Mouse (Mus musculus): ENCODE measurements around the gene Gm27021. TPM values are rescaled to one million over a fixed set of nuclear protein-coding genes. Genes with fewer than 3 reads are reported as not detected.

Gm27021 gene
- total RNA-seq, 2 experiments from 2014 or later: not detected

GRCm38 (mm10) chr8:120657415-120657814, 10.5 kb downstream of the Gm27021 start:
- ATAC-seq (replicated peaks; ENCODE audit: low FRiP score, low TSS enrichment, poor library complexity, severe bottlenecking): no peak

DNA sequence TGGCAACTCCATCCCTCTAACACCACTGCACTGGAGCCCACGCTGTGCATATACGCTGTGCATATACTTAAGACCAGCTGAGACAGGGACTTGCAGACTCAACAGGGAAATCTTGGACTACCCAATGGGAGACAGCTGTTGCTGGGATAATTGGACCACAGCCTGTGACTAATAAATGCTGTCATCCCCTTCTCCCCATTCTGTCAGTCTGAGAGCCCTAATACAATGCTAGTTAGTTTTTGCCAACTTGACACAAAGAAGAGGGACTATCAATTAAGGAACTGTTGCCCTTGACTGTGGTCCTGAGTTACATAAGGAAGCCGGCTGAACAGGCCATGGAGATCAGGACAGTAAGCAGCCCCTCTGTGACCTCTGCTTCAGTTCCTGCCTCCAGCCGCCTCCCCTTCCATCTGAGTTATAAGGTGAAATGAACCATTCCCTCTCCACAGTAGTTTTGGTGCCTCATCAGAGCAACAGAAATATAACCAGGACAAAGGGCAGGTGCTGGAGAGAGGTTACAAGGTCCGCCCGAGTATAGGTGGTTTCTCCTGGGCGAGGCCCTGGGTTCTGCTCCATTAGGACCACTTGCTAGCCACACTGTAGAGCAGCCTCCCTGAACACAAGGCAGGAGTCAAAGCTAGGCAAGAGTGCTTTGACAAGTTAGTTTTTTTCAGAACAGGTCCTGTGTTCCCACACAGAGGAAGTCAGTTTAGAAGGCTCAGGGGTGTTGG, 11.4 kb downstream of the Gm27021 start:
- no peak for ATAC-seq (replicated peaks; ENCODE audit: low FRiP score, low TSS enrichment, poor library complexity, severe bottlenecking)

- no peak for ATAC-seq (replicated peaks; ENCODE audit: low FRiP score, low TSS enrichment, poor library complexity, severe bottlenecking)
Observed at GRCm38 (mm10) chr8:120647532-120647931, 20.3 kb downstream of the Gm27021 start, which contains the start of gene 1190005I06Rik. Gene 1190005I06Rik (minus strand): TSS chr8:120647632.

DNA sequence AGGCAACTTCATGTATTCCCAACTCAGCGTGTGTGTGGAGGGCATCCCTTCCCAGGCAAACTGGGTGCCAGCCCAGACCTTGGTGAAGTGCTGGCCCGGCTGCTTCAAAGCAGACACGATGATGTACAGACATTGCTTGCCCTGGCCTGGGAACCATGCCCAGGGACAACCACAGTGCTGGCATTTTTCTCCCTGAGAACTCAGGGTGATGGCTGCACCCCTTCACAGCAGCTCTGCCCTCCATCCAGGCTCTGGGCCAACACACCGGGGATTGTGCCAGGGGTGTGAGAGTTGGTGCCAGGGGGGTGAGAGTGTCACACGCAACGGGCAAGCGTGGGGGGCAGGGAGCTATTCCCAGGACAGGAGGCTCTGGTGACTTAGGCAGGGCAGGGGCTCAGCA, 23.2 kb downstream of the Gm27021 start:
- no peak for ATAC-seq (replicated peaks; ENCODE audit: low FRiP score, low TSS enrichment, poor library complexity, severe bottlenecking)

DNA sequence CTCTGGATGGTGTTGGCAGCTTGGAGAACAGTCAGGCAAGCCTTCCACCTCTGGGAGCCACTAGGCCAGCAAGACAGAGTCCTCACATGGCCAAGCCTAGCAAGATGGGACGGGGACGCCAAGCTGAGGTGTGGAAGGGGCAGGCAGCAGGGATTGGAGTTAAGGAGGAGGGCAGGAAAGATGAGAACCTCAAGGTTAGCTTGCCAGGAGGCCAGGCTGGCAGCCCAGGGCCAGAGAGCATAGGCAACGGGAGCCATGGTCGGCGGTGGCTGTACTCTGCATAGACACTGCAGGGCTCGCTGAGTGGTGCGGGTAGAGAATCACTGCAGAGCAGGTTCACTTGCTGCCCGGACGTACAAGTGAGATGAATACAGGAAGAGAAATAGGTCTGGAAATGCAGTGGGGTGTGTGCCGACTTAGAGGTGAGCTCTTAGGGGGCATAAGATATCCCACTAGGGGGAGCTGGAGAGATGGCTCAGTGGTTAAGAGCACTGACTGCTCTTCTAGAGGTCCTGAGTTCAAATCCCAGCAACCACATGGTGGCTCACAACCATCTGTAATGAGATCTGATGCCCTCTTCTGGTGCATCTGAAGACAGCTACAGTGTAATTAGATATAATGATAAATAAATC, 25.7 kb downstream of the Gm27021 start:
- ATAC-seq (replicated peaks; ENCODE audit: low FRiP score, low TSS enrichment, poor library complexity, severe bottlenecking): no peak

DNA sequence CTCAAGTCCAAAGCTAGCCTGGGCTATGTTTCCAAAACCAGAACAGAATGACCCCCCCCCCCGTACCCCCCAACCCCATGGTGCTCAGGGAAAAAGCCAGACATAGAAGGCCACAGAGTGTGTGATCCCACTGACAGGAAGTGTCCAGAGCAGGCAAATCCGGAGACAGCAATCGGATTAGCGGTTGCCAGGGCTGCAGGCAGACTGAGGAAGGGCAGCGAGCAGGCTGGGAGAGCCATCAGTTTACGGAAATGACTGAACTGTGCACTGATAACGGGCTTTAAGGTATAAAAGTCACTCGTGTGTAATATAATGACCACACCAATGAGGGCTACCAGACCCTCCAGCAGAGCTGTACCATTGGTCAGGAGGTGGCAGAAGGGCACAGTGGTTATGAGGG, 26.6 kb downstream of the Gm27021 start:
- no peak for ATAC-seq (replicated peaks; ENCODE audit: low FRiP score, low TSS enrichment, poor library complexity, severe bottlenecking)

- peak; percentile 65 for ATAC-seq (replicated peaks; ENCODE audit: low FRiP score, low TSS enrichment, poor library complexity, severe bottlenecking)
Observed at GRCm38 (mm10) chr8:120634329-120634839, 33.5 kb downstream of the Gm27021 start.

GRCm38 (mm10) chr8:120633665-120634271, 34.1 kb downstream of the Gm27021 start:
- no peak for ATAC-seq (replicated peaks; ENCODE audit: low FRiP score, low TSS enrichment, poor library complexity, severe bottlenecking)

DNA sequence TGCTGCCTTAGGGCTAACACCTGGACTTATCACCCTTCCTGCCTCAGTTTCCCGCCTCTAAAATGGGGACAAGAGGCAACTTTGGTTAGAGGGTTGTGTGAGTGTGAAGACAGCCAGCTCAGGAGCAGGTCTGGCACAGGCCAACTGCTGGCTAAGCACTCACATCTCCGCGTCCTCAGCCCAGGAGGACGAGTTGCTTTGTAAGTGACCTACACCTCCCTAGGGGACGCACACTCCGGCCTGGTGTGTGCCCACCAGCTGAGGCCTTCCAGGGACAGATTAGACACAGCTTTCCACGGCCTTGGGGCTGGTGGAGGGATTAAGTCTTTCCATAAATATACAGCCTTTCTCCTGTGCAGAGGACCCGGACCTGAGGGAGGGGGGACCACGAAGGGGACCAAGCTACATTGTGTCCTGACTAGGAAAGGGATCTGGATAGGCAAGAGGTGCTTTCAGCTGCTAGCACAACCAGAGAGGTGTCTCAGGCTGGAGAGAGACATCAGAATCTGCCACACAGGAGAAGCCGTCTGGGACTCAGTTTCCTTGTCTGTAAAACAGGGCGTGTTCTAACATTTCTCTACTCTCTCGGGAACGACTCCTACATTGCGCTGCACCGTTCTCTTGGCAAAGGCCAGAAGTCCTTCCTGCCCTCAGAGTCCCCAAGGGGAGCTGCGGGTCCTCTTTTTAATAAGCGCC, 34.8 kb downstream of the Gm27021 start:
- ATAC-seq (replicated peaks; ENCODE audit: low FRiP score, low TSS enrichment, poor library complexity, severe bottlenecking): no peak

DNA sequence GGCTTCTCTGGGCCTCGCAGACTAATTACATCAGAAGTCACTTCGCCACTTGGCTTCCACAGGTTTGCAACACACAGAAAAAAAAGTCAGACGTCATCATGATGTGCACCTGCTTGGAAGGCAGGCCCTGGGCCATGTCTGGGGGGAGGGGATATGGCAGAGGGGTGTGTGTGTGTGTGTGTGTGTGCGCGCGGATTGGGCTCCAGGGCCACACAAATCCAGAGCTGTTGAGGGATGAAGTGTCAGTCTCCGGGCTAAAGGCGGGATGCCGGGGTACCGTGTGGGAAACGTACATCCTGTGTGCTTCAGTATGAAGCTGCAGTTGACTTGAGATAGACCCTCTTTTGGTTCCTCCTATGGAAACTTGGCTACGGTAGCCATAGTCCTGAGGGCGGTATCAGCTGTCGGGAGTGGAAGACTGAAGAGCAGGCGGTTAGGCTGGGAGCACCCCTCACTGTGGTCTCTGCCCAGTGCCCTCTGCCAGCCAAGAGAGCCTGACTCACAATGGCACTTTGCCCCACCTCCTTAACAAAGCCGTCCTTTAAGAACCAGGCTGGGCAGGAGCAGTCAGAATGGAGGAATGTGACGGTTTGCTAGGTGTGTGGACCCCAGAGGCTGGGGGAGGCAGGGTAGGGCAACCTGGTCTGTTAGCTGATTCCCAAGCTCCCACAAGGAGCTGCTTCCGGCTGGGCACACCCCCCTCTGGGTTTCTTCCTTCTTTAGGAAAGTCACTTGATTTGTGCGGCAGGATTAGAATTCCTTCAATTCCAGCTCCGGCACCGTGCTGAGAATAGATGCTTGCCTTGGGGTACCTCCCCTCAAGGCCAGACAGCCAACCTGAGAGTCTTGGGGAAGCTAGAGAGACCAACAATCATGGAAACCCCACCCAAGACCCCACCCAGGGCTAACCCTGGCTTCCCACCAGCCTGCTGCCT, 36.2 kb downstream of the Gm27021 start:
- no peak for ATAC-seq (replicated peaks; ENCODE audit: low FRiP score, low TSS enrichment, poor library complexity, severe bottlenecking)

DNA sequence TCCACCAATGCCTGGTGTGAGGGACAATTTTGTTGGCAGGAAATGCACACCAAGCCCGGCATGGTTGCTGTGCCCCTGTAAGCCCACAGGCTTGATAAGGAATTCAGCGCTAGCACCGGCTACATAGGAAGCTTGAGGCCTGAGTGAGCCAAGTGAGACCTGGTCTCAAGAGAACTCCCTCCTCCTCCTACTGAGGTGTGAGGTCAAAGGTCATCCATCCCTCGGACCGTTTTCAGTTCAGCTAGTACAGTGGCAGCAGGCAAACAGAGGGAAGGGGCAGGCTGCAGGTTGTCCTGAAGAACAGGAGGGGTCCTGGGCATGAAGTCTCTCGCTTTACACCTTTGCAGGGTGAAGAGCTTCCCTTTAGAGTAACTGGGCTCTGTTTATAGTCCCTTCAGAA, 37.0 kb downstream of the Gm27021 start:
- ATAC-seq (replicated peaks; ENCODE audit: low FRiP score, low TSS enrichment, poor library complexity, severe bottlenecking): no peak

GRCm38 (mm10) chr8:120630031-120630430, 37.8 kb downstream of the Gm27021 start:
- ATAC-seq (replicated peaks; ENCODE audit: low FRiP score, low TSS enrichment, poor library complexity, severe bottlenecking): no peak

DNA sequence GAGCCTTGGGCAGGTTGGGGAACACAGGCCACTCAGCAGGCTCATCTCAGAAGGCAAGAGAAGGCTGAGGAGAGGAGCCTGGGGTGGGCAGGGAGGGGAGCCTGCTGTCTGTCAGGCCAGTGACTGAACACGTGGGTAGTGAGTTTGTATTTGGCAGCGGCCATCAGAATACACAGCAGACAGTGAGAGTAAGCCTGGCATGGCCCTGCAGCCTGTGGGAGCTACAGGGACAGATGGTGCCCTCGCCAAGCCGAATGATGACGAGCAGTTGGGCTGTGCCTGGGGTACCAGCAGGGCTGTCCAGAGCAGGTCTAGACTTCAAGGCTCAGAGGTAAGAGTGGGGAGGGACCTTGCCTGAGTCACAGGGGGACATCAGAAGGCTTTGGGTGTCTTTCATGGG, 40.6 kb downstream of the Gm27021 start:
- ATAC-seq (replicated peaks; ENCODE audit: low FRiP score, low TSS enrichment, poor library complexity, severe bottlenecking): no peak

GRCm38 (mm10) chr8:120626461-120626860, 41.4 kb downstream of the Gm27021 start:
- ATAC-seq (replicated peaks; ENCODE audit: low FRiP score, low TSS enrichment, poor library complexity, severe bottlenecking): no peak

DNA sequence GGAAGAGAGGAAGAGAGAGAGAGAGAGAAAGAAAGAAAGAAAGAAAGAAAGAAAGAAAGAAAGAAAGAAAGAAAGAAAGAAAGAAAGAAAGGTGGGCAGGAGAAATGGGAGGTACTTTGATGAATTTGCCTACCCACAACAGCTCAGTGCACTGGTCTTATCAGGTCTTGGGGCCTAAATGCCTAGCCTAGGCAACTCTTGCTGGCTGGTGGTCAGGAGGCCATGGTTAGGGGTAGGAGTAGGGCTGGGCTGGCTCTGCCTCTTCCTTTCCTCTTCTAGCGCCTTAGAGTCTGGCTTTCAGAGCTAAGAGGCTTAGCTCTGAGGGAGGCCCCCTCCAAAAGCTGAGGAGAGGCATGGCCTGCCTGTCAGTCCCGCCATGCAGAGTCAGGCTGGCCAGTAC, 44.3 kb downstream of the Gm27021 start:
- peak; percentile 41; the same call in 1 of the 2 replicates for ATAC-seq (replicated peaks; ENCODE audit: low FRiP score, low TSS enrichment, poor library complexity, severe bottlenecking)

- ATAC-seq (replicated peaks; ENCODE audit: low FRiP score, low TSS enrichment, poor library complexity, severe bottlenecking): no peak
Observed at GRCm38 (mm10) chr8:120622161-120622560, 45.7 kb downstream of the Gm27021 start.

- no peak for ATAC-seq (replicated peaks; ENCODE audit: low FRiP score, low TSS enrichment, poor library complexity, severe bottlenecking)
Observed at GRCm38 (mm10) chr8:120620441-120620840, 47.4 kb downstream of the Gm27021 start.

GRCm38 (mm10) chr8:120619235-120620180, 48.4 kb downstream of the Gm27021 start:
- ATAC-seq (replicated peaks; ENCODE audit: low FRiP score, low TSS enrichment, poor library complexity, severe bottlenecking): no peak

Measured in megakaryocyte-erythroid progenitor cell, adult 5-6 weeks (primary cell).